ENCODE assay signal across 9 mouse cellular contexts in the genomic region with DNA sequence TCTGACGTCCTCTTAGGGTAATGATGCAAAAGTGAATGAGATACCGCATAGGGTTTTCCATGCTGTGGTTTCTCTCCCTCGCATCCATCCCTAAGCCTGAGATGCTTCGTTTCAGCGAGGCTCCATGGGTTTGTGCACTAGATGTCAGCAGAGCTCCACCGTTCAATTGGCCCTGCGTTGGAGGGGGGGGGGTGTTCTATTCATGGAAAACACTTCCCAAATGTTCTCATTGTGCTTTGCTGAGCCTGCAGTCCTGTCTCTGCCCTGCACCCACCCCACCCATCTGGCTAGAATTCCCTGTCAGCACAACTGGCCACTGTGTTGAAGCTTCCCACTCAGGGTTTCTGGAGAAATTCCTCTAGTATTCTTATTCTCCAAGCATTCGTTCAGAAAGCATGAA.
DNase-seq lines count a peak whose midpoint lies in the region; ATAC-seq lines count a peak whose summit lies in the region.
"Had no signal": no experiment of that assay in that cellular context is flagged by ENCODE, and none has a peak within 500 bp of the region (broad histone marks: within the 10 kb centered on the region; RNA-seq: fewer than 3 reads in every experiment).

No protein-coding gene starts in this region.

- no peak overlapping the region for H3K4me2 ChIP-seq in hindbrain, embryonic 15.5 days
- H3K4me2 ChIP-seq: midbrain, embryonic 12.5 days had no signal

- no peaks in the 10 kb centered on the region for H3K4me1 ChIP-seq in hindbrain, embryonic 15.5 days (replicated peaks)

- no peak overlapping the region for H3K9ac ChIP-seq in hindbrain, embryonic 15.5 days
- H3K9ac ChIP-seq: midbrain, embryonic 12.5 days had no signal

- H3K27ac ChIP-seq in hindbrain, embryonic 15.5 days (replicated peaks), result no peak overlapping the region
- H3K27ac ChIP-seq: midbrain, embryonic 12.5 days had no signal

- H3K9me3 ChIP-seq in hindbrain, embryonic 15.5 days, result no peaks in the 10 kb centered on the region
- H3K9me3 ChIP-seq: midbrain, embryonic 12.5 days had no signal

- 23% methylated on average over 8 of the region's 8 CpGs for WGBS in hindbrain, embryonic 15.5 days

- no peaks in the 10 kb centered on the region for H3K36me3 ChIP-seq in hindbrain, embryonic 15.5 days
- H3K36me3 ChIP-seq: midbrain, embryonic 12.5 days had no signal

- peak; percentile 24 for DNase-seq in ES-CJ7 (ENCODE audit: low read depth, low spot score)
- DNase-seq in cerebellum, adult 9-10 months, result peak; percentile 36
- peak; percentile 57 for DNase-seq in frontal cortex, postnatal 14 days (ENCODE audit: low spot score in 2 of 2)
- DNase-seq in layer of hippocampus, postnatal 36 days, result peak; percentile 73 to 76
- DNase-seq in lung, postnatal 36 days, result peak; percentile 64
- peak; percentile 58 for DNase-seq in right cerebral cortex, postnatal 4 days
- DNase-seq in thymus, postnatal 25 days, result no peak

- ATAC-seq in hindbrain, embryonic 15.5 days (ENCODE audit: low FRiP score, low read depth), result peak; percentile 69

- H3K4me3 ChIP-seq in hindbrain, embryonic 15.5 days, result no peak overlapping the region
- H3K4me3 ChIP-seq: midbrain, embryonic 12.5 days had no signal

- no peaks in the 10 kb centered on the region for H3K27me3 ChIP-seq in hindbrain, embryonic 15.5 days
- H3K27me3 ChIP-seq: midbrain, embryonic 12.5 days had no signal
